Mouse (Mus musculus) liver, adult (tissue): Measurements from ENCODE around the gene Gipr.

ENCODE experiments used
- GATA4 ChIP-seq: IDR thresholded peaks from 2 replicates; pipeline ENCODE4 v1.6.1; 2014; ENCODE audit warnings: mild to moderate bottlenecking, low read length; ENCODE audit not compliant: insufficient replicate concordance

Gipr gene

GRCm38 (mm10) chr7:19194676-19195075 lies 28.7 kb upstream of the Gipr start:
- no peak for TF ChIP-seq GATA4

- TF ChIP-seq GATA4 = no peak
Measured at GRCm38 (mm10) chr7:19184758-19185157, 18.8 kb upstream of the Gipr start.

DNA sequence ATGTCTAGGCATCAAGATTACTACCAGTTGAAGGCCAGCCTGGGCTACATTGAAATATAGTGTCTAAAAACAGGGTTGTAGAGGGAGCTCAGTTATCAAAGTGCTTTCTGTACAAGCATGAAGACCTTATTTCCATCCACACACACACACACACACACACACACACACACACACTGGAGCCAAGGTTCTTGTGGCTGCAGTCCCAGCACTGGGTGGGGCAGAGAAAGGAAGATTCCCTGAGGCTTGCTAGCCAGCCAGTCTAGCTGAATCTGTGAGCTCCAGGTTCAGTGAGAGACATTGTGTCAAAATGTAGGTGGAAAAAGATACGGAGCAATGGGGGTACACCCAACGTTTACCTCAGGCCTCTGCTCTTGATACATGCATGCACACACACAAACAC lies 18.3 kb upstream of the Gipr start:
- no peak for TF ChIP-seq GATA4

- TF ChIP-seq GATA4 = no peak
Measured at GRCm38 (mm10) chr7:19180862-19181429, 15.0 kb upstream of the Gipr start.

DNA sequence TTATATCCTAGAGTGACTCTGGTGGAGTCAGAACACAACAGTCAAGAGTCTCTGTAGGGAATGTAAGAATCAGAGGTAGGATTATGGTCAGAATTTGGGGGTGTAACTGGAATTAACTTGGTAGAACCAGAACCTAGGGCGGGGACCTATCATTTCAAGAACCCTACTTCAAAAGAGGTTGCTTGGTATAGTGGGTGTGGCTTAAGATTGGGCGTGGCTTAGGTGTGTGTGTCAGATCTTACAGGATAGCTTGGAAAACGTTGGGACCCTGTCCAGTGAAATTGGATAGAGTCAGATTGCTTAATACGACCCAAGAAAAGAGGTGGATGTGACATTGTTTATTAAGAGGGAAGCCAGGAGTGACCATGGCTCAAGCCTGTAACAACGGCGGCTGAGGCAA lies 14.0 kb upstream of the Gipr start:
- no peak for TF ChIP-seq GATA4

- TF ChIP-seq GATA4 = no peak
Measured at GRCm38 (mm10) chr7:19179173-19179572, 13.2 kb upstream of the Gipr start.

- TF ChIP-seq GATA4 = no peak
Measured at GRCm38 (mm10) chr7:19178443-19179092, 12.6 kb upstream of the Gipr start.

DNA sequence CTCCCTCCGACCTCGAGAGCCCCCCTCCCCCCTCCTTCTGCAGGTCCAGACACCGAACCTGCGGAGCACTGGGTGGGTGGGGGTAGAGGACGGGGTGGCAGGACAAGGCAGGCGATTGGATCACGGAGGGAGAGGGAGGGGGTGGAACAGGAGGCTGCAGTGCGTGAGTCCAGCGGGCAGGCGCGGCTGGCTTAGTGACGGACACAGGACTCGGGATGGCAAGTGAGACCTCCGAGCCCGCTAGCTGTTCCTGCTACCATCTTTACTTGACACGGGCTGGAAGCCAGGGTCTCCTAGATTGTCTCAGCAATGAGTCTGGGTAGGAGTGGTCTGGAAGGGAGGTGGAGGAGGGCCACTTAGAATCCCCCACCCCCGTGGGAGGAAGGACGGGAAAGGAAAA lies 12.1 kb upstream of the Gipr start:
- no peak for TF ChIP-seq GATA4

DNA sequence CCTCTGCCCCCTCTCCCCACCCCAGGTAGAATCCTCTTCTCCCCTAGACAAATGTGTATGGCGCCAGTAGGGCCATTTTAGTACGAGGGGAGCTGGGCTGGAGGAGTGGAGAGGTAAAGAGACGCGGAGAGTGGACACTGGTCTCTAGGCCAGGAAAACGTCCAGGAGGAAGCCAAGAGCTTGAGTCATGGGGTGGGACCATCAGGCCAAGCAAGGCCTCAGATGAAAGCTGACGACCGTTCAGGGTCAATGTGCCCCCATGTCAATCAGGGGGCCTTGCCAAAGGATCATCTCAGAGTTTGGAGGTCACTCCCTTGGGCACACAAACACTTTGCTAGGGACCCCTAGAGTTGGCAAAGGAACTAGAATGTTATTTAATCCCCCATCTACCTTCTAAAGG lies 11.3 kb upstream of the Gipr start:
- no peak for TF ChIP-seq GATA4

DNA sequence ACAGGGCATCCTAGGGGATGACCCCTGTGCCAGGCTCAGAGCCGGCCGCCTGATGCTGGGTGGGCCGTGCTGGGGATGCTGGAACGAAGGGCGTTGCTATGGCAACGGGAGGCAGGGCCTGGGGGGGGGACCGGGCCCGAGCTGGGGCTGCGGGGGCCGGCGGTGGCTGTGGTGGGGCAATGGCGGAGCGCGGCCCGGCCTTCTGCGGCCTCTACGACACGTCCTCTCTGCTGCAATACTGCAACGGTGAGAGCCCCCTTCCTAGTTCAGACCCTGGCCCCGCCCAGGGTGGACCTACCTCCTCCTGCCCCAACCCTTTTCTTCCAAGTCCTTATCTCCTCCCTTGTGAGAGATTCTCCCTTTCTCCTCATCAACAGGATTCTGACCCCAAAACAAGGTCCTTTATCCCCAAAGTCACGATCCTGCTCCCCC lies 10.6 kb upstream of the Gipr start:
- no peak for TF ChIP-seq GATA4

GRCm38 (mm10) chr7:19175708-19176515 lies 10.0 kb upstream of the Gipr start, which contains the start of gene Eml2:
Eml2 (plus strand) TSS chr7:19176421.
- TF ChIP-seq GATA4 = no peak

- no peak for TF ChIP-seq GATA4
Measured at GRCm38 (mm10) chr7:19172874-19173273, 6.9 kb upstream of the Gipr start.

- TF ChIP-seq GATA4 = no peak
Measured at GRCm38 (mm10) chr7:19171831-19172230, 5.9 kb upstream of the Gipr start.

GRCm38 (mm10) chr7:19170142-19170541 lies 4.2 kb upstream of the Gipr start:
- TF ChIP-seq GATA4 = no peak

DNA sequence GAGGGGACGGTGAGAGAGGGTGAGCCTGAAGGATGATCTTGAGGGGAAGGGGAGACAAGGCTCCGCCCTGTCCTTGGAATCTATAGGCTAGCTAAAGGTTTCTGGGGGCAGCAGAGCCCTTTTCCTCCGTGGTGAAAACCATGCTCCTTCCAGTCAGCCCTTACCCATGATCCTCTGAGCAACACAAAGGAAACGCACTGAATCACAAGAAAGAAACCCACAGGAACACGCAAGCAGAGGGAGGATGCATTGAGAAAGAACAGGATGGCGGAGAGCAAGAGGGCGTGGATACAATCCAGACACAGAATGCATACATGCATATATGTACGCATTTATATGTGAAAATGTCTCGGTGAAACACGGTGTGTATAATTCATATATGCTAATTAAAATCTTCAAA lies 3.6 kb upstream of the Gipr start:
- no peak for TF ChIP-seq GATA4

DNA sequence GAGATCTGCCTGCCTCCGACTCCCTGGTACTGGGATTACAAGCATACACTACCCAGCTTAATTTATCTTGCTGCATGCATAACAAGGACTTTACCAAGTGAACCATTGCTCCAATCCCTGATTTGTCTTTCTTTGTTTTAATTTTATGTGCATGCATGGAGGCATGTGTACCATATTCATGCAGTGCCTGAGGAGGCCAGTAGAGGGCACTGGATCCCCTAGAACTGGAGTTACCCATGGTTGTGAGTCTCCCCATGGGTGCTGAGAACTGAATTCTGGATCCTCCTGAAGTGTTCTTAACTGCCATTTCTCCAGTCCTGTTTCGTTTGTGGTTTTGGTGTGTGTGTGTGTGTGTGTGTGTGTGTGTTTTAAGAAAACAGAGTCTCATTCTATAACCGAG lies 1.1 kb upstream of the Gipr start:
- no peak for TF ChIP-seq GATA4
